Mouse (Mus musculus): ENCODE data around the gene Cubn. TPM values are rescaled to one million over a fixed set of nuclear protein-coding genes. Genes with fewer than 3 reads are reported as not detected.
A peak's percentile ranks its signal among the peaks of the same experiment; 100 is the strongest.

Gene Cubn
- polyA plus RNA-seq, 1 experiment from 2014 or later: 0.77 TPM

DNA sequence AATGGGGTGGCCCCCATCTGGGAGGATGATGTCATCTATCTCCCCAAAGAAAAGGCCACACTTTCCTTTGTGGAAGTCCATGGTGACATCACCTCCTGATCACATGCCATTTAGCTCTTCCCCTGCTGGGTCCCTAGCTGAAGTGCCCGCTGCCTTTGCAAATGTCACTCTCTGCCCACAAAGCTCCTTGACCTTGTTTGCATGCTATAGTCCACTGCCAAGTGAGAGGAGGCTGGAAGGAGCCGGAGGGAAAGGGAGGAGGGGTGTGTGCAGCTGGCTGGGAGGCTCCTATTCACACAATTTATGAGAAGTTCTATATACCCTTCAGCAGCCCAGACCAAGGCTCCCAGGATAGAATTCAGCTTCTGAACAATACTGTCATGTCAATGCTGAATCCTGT, 92.7 kb downstream of the Cubn start:
- H3K9me3 ChIP-seq: no peaks in the 10 kb centered on the region
- H3K27me3 ChIP-seq (replicated peaks): no peaks in the 10 kb centered on the region
- H3K36me3 ChIP-seq (replicated peaks): no peaks in the 10 kb centered on the region
- H3K4me1 ChIP-seq: peaks cover 18% of the 10 kb centered on the region
- H3K9ac ChIP-seq: no peak overlapping the region
- no peak overlapping the region for H3K4me2 ChIP-seq
- H3K27ac ChIP-seq: peak overlapping the region; percentile 41; the same call in 1 of the 2 replicates
- WGBS: 3% methylated on average over 2 of the region's 2 CpGs
- no peak overlapping the region for H3K4me3 ChIP-seq
- ATAC-seq (replicated peaks): peak; percentile 83

DNA sequence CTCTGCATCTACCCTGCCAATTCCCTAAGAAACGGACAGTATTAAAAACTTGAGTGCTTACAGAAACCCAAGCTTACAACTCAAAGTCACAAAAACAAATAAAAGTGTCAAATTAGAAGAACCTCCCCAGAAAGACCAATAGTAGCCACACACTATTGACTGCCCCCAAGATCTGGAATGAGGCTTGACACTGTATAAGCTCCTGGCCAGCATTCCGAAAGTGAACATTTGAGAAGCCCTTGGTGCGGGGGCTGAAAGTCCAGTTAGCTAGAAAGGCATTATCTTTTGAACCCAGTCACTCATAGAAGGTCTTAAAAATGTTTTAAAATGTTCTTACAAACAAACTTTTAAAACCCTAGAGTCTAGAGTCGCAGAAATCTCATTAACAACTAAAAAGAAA, 93.1 kb downstream of the Cubn start:
- Histone ChIP-seq H3K27me3 (replicated peaks) (no peaks in the 10 kb centered on the region), H3K9ac (no peak overlapping the region), H3K36me3 (replicated peaks) (no peaks in the 10 kb centered on the region), H3K4me1 (peaks cover 18% of the 10 kb centered on the region), H3K4me3 (no peak overlapping the region), H3K9me3 (no peaks in the 10 kb centered on the region), H3K4me2 (no peak overlapping the region), H3K27ac (no peak overlapping the region)
- ATAC-seq (replicated peaks): no peak; the same call in 1 of the 2 replicates
- 18% methylated on average over 4 of the region's 4 CpGs for WGBS

DNA sequence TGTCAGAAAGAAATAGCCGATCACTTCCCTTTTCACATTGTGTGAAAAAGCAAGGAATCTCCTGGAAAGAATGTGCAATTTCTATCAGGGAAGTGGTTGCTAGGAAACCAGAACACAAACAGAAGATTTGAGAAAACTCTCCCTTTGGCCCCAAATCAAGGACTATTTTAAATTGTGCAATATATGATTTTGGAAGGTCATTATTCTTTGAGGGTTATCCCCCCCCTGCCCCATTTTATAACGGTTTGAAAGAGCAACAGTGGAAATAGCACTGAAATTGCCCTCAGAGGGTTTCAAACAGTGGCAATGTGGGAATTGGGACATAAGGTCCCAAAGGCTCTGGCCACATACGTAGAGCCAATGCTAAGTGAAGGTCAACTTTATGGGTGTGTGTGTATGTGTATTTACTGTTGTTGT, 95.5 kb downstream of the Cubn start:
- 19% methylated on average over 3 of the region's 3 CpGs for WGBS
- Histone ChIP-seq H3K4me3 (no peak overlapping the region), H3K4me1 (peaks cover 18% of the 10 kb centered on the region), H3K36me3 (replicated peaks) (no peaks in the 10 kb centered on the region), H3K27ac (no peak overlapping the region), H3K9me3 (no peaks in the 10 kb centered on the region), H3K9ac (no peak overlapping the region), H3K27me3 (replicated peaks) (no peaks in the 10 kb centered on the region), H3K4me2 (no peak overlapping the region)
- ATAC-seq (replicated peaks): no peak

DNA sequence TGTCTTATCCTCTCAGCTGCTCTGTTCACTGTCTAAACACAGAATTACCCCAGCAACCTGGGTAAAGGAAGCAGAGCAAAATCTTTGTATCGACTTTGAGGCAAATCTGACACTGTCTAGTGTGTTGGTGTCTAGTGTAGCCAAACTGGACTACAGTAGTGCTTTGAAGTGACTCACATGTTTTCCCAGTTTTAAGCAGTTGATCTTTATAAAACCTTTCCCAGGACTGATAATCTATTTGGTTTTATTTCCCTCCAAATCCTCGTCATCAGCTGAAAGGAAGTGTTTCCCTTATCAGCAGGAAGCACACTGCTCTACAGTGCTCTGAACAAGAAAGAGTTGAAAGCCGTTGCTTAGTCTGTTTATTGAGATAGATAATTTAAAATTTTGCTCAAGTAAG, 100.6 kb downstream of the Cubn start:
- Histone ChIP-seq H3K36me3 (replicated peaks) (no peaks in the 10 kb centered on the region), H3K9ac (no peak overlapping the region), H3K4me3 (no peak overlapping the region), H3K9me3 (no peaks in the 10 kb centered on the region), H3K4me2 (no peak overlapping the region), H3K27me3 (replicated peaks) (no peaks in the 10 kb centered on the region), H3K4me1 (peaks cover 4% of the 10 kb centered on the region), H3K27ac (no peak overlapping the region)
- ATAC-seq (replicated peaks): no peak
- WGBS: 52% methylated on average over 3 of the region's 3 CpGs

DNA sequence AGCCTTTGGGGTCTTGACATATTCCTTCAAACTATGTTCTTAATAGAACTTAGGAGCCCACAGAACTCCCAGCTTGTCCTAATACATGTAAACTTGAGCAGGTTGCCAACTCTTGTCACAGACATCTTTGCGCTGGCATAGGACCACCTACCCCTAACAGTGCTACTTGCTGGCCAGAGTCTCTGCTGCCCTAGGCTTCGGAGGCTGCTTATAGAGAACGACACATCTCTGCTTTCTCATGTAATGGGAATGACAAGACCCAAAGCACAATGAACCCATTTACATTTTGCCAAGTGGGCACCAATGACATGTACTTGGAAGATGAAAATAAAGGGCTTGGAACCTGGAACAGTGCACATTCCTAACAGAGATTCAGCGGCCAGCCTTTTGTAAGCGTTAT, 105.0 kb downstream of the Cubn start:
- peaks cover 17% of the 10 kb centered on the region for H3K4me1 ChIP-seq
- no peak overlapping the region for H3K27ac ChIP-seq
- no peak overlapping the region for H3K4me2 ChIP-seq
- no peak overlapping the region for H3K4me3 ChIP-seq
- H3K9me3 ChIP-seq: no peaks in the 10 kb centered on the region
- no peak overlapping the region for H3K9ac ChIP-seq
- no peaks in the 10 kb centered on the region for H3K36me3 ChIP-seq (replicated peaks)
- H3K27me3 ChIP-seq (replicated peaks): no peaks in the 10 kb centered on the region
- ATAC-seq (replicated peaks): no peak
- 63% methylated on average over 5 of the region's 5 CpGs for WGBS

DNA sequence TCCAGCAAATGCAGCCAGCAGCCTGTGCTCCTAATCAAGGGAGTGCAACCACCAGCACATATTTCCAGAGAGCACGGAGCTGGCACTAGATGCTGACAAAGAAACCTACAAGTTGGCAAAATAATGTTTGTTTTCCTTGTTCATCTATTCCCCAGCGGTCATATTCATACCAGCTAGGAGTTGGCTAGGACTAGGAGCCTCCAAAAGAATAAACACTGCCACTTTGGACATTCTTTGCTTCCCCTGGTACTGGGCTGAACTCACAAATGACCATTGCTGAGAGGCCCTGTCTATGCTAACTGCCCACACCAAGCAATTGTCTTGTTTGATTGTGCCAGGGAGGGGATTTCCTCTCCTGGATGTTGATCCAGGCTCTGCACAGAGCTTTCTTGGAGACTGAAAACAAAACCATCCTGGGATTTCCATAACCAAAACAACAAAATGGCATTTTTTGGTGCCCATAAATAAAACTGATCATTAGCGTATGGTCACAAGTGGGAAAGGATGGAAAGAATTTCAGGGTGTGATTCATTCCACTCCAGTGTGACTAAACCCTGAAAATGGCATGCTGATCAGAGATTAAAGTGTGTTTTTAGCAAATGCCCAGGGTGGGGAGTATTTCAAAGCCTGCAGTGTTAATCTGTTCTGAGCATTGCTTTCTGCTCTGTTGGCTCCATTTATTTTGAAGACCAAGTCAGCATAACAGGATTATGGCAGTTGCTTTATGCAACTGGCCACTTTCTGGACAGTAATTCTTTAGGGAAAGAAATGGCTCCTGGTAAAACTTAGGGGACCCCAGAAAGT, 105.9 kb downstream of the Cubn start:
- Histone ChIP-seq H3K27ac (peak overlapping the region; percentile 69), H3K36me3 (replicated peaks) (no peaks in the 10 kb centered on the region), H3K4me2 (no peak overlapping the region), H3K9me3 (no peaks in the 10 kb centered on the region), H3K27me3 (replicated peaks) (no peaks in the 10 kb centered on the region), H3K9ac (no peak overlapping the region), H3K4me3 (no peak overlapping the region), H3K4me1 (peaks cover 17% of the 10 kb centered on the region)
- WGBS: 29% methylated on average over 3 of the region's 3 CpGs
- peak; percentile 72 for ATAC-seq (replicated peaks)

DNA sequence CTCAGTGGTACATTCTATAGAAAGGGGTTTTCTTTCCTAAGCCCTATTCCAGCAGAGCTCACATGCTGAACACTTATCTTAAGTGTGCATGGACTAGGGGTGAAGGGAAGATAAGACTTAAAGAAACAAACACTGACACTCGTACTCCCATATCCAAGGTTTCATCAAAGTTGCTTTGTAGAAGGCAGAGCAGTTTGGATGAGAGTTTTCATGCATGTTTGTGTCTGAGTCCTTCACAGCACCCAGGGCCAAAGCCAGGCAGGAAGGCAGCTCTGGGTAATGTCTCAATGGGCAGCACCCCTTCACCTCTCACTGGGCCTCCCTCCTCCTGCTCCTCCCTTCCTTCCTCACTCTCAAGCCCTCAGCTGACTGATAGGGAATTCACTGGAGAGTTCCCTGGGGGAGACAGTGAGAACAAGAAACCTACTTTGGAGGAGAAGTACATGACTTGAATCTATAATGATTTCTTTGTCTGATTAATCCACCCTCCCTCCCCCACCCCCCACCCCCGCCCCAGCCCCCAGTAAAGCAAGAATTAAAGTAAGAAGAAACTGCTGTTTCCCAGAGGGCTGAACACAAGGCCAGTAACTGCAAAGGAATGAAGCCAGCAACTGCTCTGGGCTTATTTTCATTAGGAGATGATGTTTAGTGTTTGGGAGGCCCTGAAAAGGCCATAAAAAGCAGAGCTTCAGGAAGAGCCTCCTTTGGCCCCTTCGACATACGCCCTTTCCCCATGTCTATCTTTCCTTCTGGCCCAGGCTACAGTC, 106.7 kb downstream of the Cubn start:
- H3K9ac ChIP-seq: no peak overlapping the region
- H3K4me3 ChIP-seq: no peak overlapping the region
- no peak overlapping the region for H3K4me2 ChIP-seq
- no peaks in the 10 kb centered on the region for H3K36me3 ChIP-seq (replicated peaks)
- peak; percentile 86 for ATAC-seq (replicated peaks)
- H3K9me3 ChIP-seq: no peaks in the 10 kb centered on the region
- peak overlapping the region; percentile 69 for H3K27ac ChIP-seq
- no peaks in the 10 kb centered on the region for H3K27me3 ChIP-seq (replicated peaks)
- 20% methylated on average over 4 of the region's 4 CpGs for WGBS
- H3K4me1 ChIP-seq: peaks cover 17% of the 10 kb centered on the region

DNA sequence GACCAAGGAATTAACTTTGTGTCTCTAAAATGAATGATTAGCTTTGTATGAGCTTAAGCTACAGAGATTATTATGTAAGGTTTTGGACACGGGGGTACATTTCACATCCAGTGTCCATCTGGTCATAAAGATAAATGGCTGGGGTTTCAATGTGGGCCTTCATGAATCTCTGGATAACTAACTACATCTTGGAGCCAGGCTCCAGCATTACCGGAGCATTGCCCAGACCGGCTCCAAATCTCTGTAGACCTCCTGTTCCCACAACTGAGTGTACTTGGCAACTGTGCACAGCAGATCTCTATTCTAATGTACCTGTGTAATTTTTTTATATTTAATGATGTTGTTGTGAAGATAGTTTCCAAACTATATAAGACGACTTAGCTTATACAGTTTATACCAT, 115.4 kb downstream of the Cubn start:
- no peak overlapping the region for H3K27ac ChIP-seq
- no peak overlapping the region for H3K9ac ChIP-seq
- no peak overlapping the region for H3K4me3 ChIP-seq
- WGBS: 86% methylated on average over 4 of the region's 4 CpGs
- no peaks in the 10 kb centered on the region for H3K9me3 ChIP-seq
- H3K36me3 ChIP-seq (replicated peaks): no peaks in the 10 kb centered on the region
- ATAC-seq (replicated peaks): no peak
- no peaks in the 10 kb centered on the region for H3K27me3 ChIP-seq (replicated peaks)
- H3K4me1 ChIP-seq: peaks cover 18% of the 10 kb centered on the region
- H3K4me2 ChIP-seq: no peak overlapping the region

DNA sequence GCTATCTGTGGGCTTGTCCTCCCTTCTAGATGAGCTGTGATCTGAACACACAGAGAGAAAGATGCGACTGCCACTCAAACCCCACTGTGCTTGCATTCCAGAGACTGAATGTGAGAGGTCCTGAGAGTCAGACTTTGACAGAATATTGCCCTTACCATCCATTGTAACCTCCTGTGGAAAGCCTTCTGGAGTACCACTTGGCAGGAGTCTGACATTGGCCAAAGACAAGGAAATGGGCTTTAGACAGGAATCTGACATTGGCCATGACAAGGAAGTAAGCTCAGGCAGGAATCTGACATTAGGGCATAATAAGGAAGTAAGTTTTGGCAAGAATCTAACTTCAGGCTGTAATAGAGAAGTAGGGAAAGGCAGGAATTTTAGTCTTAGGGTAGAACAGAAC, 118.3 kb downstream of the Cubn start:
- no peaks in the 10 kb centered on the region for H3K36me3 ChIP-seq (replicated peaks)
- H3K4me2 ChIP-seq: no peak overlapping the region
- no peak overlapping the region for H3K4me3 ChIP-seq
- H3K4me1 ChIP-seq: peaks cover 23% of the 10 kb centered on the region
- H3K27me3 ChIP-seq (replicated peaks): no peaks in the 10 kb centered on the region
- peak overlapping the region; percentile 72 for H3K27ac ChIP-seq
- WGBS: 61% methylated on average over 1 of the region's 1 CpGs
- no peak for ATAC-seq (replicated peaks)
- no peak overlapping the region for H3K9ac ChIP-seq
- H3K9me3 ChIP-seq: no peaks in the 10 kb centered on the region

DNA sequence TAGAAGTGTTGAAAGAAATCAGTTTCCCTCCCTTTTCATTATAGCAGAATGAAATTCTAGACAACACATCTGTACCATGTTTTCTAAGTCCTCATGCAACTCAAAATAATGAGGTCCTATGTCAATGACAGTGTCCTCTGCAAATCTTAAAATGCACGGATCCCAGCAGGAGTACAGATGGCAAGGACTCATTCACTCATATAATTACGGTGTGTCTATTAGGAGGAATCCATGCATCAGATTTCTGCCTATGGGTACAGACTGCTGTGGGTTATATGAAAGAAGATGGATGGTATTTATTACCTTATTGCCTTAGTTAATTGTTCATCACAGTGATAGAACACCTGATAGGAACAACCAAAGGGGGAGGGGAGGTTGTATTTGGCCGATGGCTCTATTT, 118.8 kb downstream of the Cubn start:
- Histone ChIP-seq H3K27me3 (replicated peaks) (no peaks in the 10 kb centered on the region), H3K4me1 (peaks cover 24% of the 10 kb centered on the region), H3K4me2 (no peak overlapping the region), H3K36me3 (replicated peaks) (no peaks in the 10 kb centered on the region), H3K9me3 (no peaks in the 10 kb centered on the region), H3K4me3 (no peak overlapping the region), H3K9ac (no peak overlapping the region), H3K27ac (peak overlapping the region; percentile 72)
- 0 out of 2 replicates have a peak, but pooled peaks have one; percentile 4 for ATAC-seq (replicated peaks)
- 38% methylated on average over 3 of the region's 3 CpGs for WGBS

DNA sequence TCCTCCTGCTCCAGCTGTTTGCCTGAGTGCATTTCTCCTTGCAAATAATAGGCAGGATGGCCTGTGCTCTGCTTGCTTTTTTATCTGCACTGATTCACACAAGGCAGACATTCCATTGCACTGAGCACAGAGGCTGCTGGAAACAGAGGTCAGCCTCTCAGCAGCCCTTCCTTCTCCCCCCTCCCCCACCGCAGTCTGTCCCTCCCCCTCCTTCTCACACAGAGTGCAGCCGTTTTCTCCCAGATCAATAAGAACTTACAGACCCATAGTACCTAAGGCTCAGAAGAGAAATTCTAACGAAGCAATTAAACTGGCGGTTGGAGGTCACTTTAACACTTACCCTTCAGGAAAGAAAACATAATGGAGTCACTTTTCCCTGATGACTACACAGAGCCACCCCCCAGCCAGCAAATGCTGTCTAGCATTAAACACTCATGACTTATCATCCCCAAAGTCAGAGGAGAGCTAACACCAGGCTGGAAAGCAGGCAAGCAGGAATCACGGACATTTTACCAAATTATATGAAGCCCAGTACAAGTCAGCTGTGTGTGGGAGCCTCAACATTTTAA, 119.3 kb downstream of the Cubn start:
- ATAC-seq (replicated peaks): peak; percentile 86
- Histone ChIP-seq H3K9me3 (no peaks in the 10 kb centered on the region), H3K36me3 (replicated peaks) (no peaks in the 10 kb centered on the region), H3K4me3 (no peak overlapping the region), H3K9ac (no peak overlapping the region), H3K27me3 (replicated peaks) (no peaks in the 10 kb centered on the region), H3K4me2 (no peak overlapping the region), H3K27ac (peak overlapping the region; percentile 72), H3K4me1 (peaks cover 24% of the 10 kb centered on the region)
- WGBS: 3% methylated on average over 5 of the region's 5 CpGs

DNA sequence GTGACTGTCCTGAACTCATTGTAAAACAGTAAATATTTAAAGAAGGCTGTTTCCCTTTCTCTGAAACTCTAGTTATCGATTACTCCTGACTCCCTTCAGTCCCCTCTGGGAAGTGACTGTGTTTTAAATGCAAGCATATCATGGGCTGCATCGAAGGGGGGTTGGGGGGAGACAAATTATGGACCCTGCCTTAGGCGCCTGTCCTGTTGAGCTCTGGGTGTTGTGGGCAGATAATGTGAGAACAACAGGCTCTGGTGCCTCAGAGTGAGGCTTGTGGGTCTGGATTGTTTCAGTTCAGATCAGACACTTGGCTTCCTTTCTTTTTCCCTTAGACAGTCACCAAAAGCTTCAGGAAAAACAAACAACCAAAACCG, 119.8 kb downstream of the Cubn start:
- WGBS: 1% methylated on average over 4 of the region's 4 CpGs
- Histone ChIP-seq H3K9ac (no peak overlapping the region), H3K4me2 (no peak overlapping the region)

More for the DNA sequence above, 119.8 kb downstream of the Cubn start:
- ATAC-seq (replicated peaks): peak; percentile 61
- Histone ChIP-seq H3K9me3 (no peaks in the 10 kb centered on the region), H3K27ac (peak overlapping the region; percentile 72), H3K27me3 (replicated peaks) (no peaks in the 10 kb centered on the region), H3K4me1 (peaks cover 24% of the 10 kb centered on the region), H3K36me3 (replicated peaks) (no peaks in the 10 kb centered on the region), H3K4me3 (no peak overlapping the region)

Measured in midbrain, embryonic 15.5 days (tissue).